In genomic region chr19:7557328-7557822, GRCm38 (mm10) we compare ENCODE assay signal across 8 mouse cellular contexts. TPM values are rescaled to one million over a fixed set of nuclear protein-coding genes. Genes with fewer than 3 reads are reported as not detected.
DNase-seq lines count a peak whose midpoint lies in the region; ATAC-seq and TF ChIP-seq lines count a peak whose summit lies in the region.

Pla2g16 (plus strand) TSS chr19:7557459.

- no peaks in the 10 kb centered on the region for H3K9me3 ChIP-seq in ES-Bruce4 (replicated peaks; ENCODE audit: control insufficient read depth, insufficient read depth, low read length, poor library complexity, severe bottlenecking)
- no peaks in the 10 kb centered on the region for H3K9me3 ChIP-seq in forebrain, embryonic 14.5 days (replicated peaks; ENCODE audit: control insufficient read depth, low read length)
- H3K9me3 ChIP-seq in lung, postnatal 0 days (ENCODE audit: low read length) = no peaks in the 10 kb centered on the region

- peak; percentile 17; the same call in 1 of the 2 replicates for TF ChIP-seq EP300 in ES-Bruce4 (IDR thresholded peaks at IDR 0.05; ENCODE audit: insufficient read depth, low read depth, low read length)
- TF ChIP-seq EP300 in lung, postnatal 0 days (IDR thresholded peaks at IDR 0.05) = no peak

- WGBS in forebrain, embryonic 14.5 days = 1% methylated on average over 27 of the region's 27 CpGs
- WGBS in lung, postnatal 0 days = 3% methylated on average over 27 of the region's 27 CpGs

- no peak within 1 kb of the TSS for H3K27ac ChIP-seq in ES-Bruce4 (ENCODE audit: insufficient read depth, low read length)
- no peak within 1 kb of the TSS for H3K27ac ChIP-seq in forebrain, embryonic 14.5 days (ENCODE audit: low read depth, low read length)
- H3K27ac ChIP-seq in layer of hippocampus, adult 2 months = peak within 1 kb of the TSS; percentile 83
- H3K27ac ChIP-seq in lung, postnatal 0 days (ENCODE audit: low read length) = peak within 1 kb of the TSS; percentile 51; the same call in 1 of the 2 replicates

- ATAC-seq in forebrain, embryonic 14.5 days = peak; percentile 85
- peak; percentile 95 for ATAC-seq in lung, postnatal 0 days

- H3K9ac ChIP-seq in ES-Bruce4 (ENCODE audit: low read depth, poor library complexity, severe bottlenecking) = peak within 1 kb of the TSS; percentile 74
- peak within 1 kb of the TSS; percentile 55 for H3K9ac ChIP-seq in forebrain, embryonic 14.5 days (ENCODE audit: low read length)
- peak within 1 kb of the TSS; percentile 54 for H3K9ac ChIP-seq in lung, postnatal 0 days (replicated peaks; ENCODE audit: low read depth)

- H3K27me3 ChIP-seq in ES-Bruce4 (ENCODE audit: control insufficient read depth, insufficient read depth, low read length, poor library complexity, severe bottlenecking) = no peaks in the 10 kb centered on the region
- H3K27me3 ChIP-seq in forebrain, embryonic 14.5 days (replicated peaks; ENCODE audit: control insufficient read depth, insufficient read depth, low read length) = no peaks in the 10 kb centered on the region
- no peaks in the 10 kb centered on the region for H3K27me3 ChIP-seq in lung, postnatal 0 days (replicated peaks; ENCODE audit: insufficient read depth, low read length)

- TF ChIP-seq CTCF in ES-Bruce4 (IDR thresholded peaks at IDR 0.05; ENCODE audit: low read depth, low read length) = no peak
- no peak for TF ChIP-seq CTCF in brain, embryonic 14.5 days (IDR thresholded peaks at IDR 0.05; ENCODE audit: borderline replicate concordance, extremely low read depth, insufficient read depth, insufficient read length)
- TF ChIP-seq CTCF in layer of hippocampus, adult 2 months (conservative IDR thresholded peaks at IDR 0.05) = peak; percentile 46
- peak; percentile 40 for TF ChIP-seq CTCF in lung, postnatal 0 days (IDR thresholded peaks at IDR 0.05)

- H3K4me2 ChIP-seq in forebrain, embryonic 14.5 days (ENCODE audit: low read length) = peak within 1 kb of the TSS; percentile 62
- H3K4me2 ChIP-seq in lung, postnatal 0 days (replicated peaks; ENCODE audit: low read depth, low read length) = peak within 1 kb of the TSS; percentile 77

- peak within 1 kb of the TSS; percentile 74 for H3K4me3 ChIP-seq in ES-Bruce4 (ENCODE audit: low read depth, low read length)
- H3K4me3 ChIP-seq in forebrain, embryonic 14.5 days (ENCODE audit: low read depth, low read length) = peak within 1 kb of the TSS; percentile 29
- peak within 1 kb of the TSS; percentile 65 for H3K4me3 ChIP-seq in layer of hippocampus, adult 2 months
- H3K4me3 ChIP-seq in lung, postnatal 0 days (ENCODE audit: low read depth, low read length) = peak within 1 kb of the TSS; percentile 51

- TF ChIP-seq POLR2A in ES-Bruce4 (IDR thresholded peaks at IDR 0.05; ENCODE audit: insufficient read depth, low read length) = no peak
- no peak for TF ChIP-seq POLR2A in brain, embryonic 14.5 days (IDR thresholded peaks at IDR 0.05; ENCODE audit: borderline replicate concordance, extremely low read depth, insufficient read depth, insufficient read length, poor library complexity, severe bottlenecking)

- H3K36me3 ChIP-seq in ES-Bruce4 (ENCODE audit: control insufficient read depth, insufficient read depth, low read length, poor library complexity, severe bottlenecking) = no peaks in the 10 kb centered on the region
- no peaks in the 10 kb centered on the region for H3K36me3 ChIP-seq in forebrain, embryonic 14.5 days (ENCODE audit: control insufficient read depth, insufficient read depth, low read length)
- H3K36me3 ChIP-seq in lung, postnatal 0 days (ENCODE audit: insufficient read depth, low read length) = no peaks in the 10 kb centered on the region

- peak; percentile 72 for DNase-seq in brain, embryonic 14.5 days (ENCODE audit: low read depth)
- DNase-seq in forebrain, embryonic 14.5 days (ENCODE audit: low spot score) = peak; percentile 65
- DNase-seq in heart, postnatal 36 days = peak; percentile 72 to 79
- DNase-seq in layer of hippocampus, adult 2 months (ENCODE audit: low spot score in 2 of 2) = peak; percentile 29 to 44
- peak; percentile 89 for DNase-seq in lung, postnatal 0 days (ENCODE audit: low spot score)
- DNase-seq in ovary, postnatal 10 days (ENCODE audit: low spot score) = peak; percentile 23
- peak; percentile 76 for DNase-seq in thymus, postnatal 25 days

- intact Hi-C loops in heart, postnatal 36 days (cut with DNase I) = loop anchor here (2.0 kb wide), 2 partner anchors 27 kb away; no protein-coding TSS in a partner anchor

- no peaks in the 10 kb centered on the region for H3K4me1 ChIP-seq in ES-Bruce4 (ENCODE audit: control insufficient read depth, insufficient read depth, low read length)
- peaks cover 10% of the 10 kb centered on the region for H3K4me1 ChIP-seq in forebrain, embryonic 14.5 days (ENCODE audit: control insufficient read depth, insufficient read depth, low read length)
- no peaks in the 10 kb centered on the region; the same call in 1 of the 2 replicates for H3K4me1 ChIP-seq in lung, postnatal 0 days (ENCODE audit: insufficient read depth, low read depth, low read length)

RNA-seq across cellular contexts. Expression of gene Pla2g16, which starts in this region (rescaled TPM):
- 10.5 and 10.7 TPM in 2 replicates for polyA plus RNA-seq in ES-Bruce4 (2011; ENCODE audit: insufficient read depth, insufficient read length, low read depth, missing spikeins)
- 3.2 and 3.5 TPM in 2 replicates for polyA plus RNA-seq in brain, embryonic 14.5 days (2012; rRNA removed)
- polyA plus RNA-seq in forebrain, embryonic 14.5 days (2014; fragmentation: Nextera tagmentation; extraction: Ambion mirVana) = 4.6 and 5.5 TPM in 2 replicates
- 100 to 1,000 TPM; 118 to 137 TPM for total RNA-seq in heart, postnatal 36 days (2021)
- 10 to 100 TPM; 29.8 to 34.2 TPM for total RNA-seq in layer of hippocampus, adult 2 months (2021)
- 17.9 and 19.1 TPM in 2 replicates for polyA plus RNA-seq in lung, postnatal 0 days (2015; fragmentation: Nextera tagmentation; extraction: Ambion mirVana)

Comparison
In these comparisons a context has a peak if more than half of its experiments do, and no peak if none do; other contexts are left out.
1. H3K27ac ChIP-seq: peak in layer of hippocampus, adult 2 months (single experiment) and lung, postnatal 0 days (single experiment); none in ES-Bruce4 (single experiment) and forebrain, embryonic 14.5 days (single experiment).
2. CTCF ChIP-seq: peak in layer of hippocampus, adult 2 months (single experiment) and lung, postnatal 0 days (single experiment); none in ES-Bruce4 (single experiment) and brain, embryonic 14.5 days (single experiment).
3. DNase-seq: peak in every context shown above with its lines; median percentile 89 in lung, postnatal 0 days; 76 in thymus, postnatal 25 days; 76 in heart, postnatal 36 days; 72 in brain, embryonic 14.5 days; 65 in forebrain, embryonic 14.5 days; 36 in layer of hippocampus, adult 2 months; 23 in ovary, postnatal 10 days.
4. Peak in every context shown above with its lines, with median percentiles within 50 percentile points of each other: H3K4me3 ChIP-seq and H3K9ac ChIP-seq.